Mouse (Mus musculus) bone marrow, adult 2 months (tissue): Measurements from ENCODE around the gene Smarca4. TPM values are rescaled to one million over a fixed set of nuclear protein-coding genes. Genes with fewer than 3 reads are reported as not detected.
"Not testable (repeated sequence)": the region's sequence is repeated elsewhere in the genome, so short reads cannot be mapped to it uniquely, and the experiment has no call there.

ENCODE experiments used
- H3K27ac ChIP-seq: fragments of 200-500 bp; 2 replicates; pipeline ENCODE4 v1.5.1; 2012; ENCODE audit warnings: low read depth, mild to moderate bottlenecking, control low read depth, inconsistent platforms, low read length; ENCODE audit not compliant: control insufficient read depth, poor library complexity, insufficient read depth
- H3K4me1 ChIP-seq: fragments of 200-500 bp; 2 replicates; pipeline ENCODE4 v1.6.1; 2011; ENCODE audit warnings: low read length; ENCODE audit not compliant: control insufficient read depth, insufficient read depth
- H3K4me3 ChIP-seq: fragments of 200-500 bp; replicated peaks from 2 replicates; pipeline ENCODE3; 2011; ENCODE audit warnings: mild to moderate bottlenecking, low read depth, low read length, control low read depth; ENCODE audit not compliant: control insufficient read depth
- CTCF ChIP-seq: fragments of 200-500 bp; IDR thresholded peaks from 2 replicates; pipeline ENCODE4 v1.5.1; 2011; ENCODE audit warnings: low read length, control low read depth; ENCODE audit not compliant: control insufficient read depth, insufficient read depth
- POLR2A ChIP-seq: fragments of 200-500 bp; IDR thresholded peaks from 2 replicates; pipeline ENCODE4 v1.6.1; 2011; ENCODE audit warnings: low read depth, mild to moderate bottlenecking, control low read depth, low read length, borderline replicate concordance; ENCODE audit not compliant: control insufficient read depth
- WGBS: fragments of 180-500 bp; shearing (Covaris S2); methylation state at CpG from one replicate; pipeline ENCODE4 v1.1.7; 2018; 5-methylcytosine and 5-hydroxymethylcytosine counted together
- polyA plus RNA-seq: library from polyadenylated mRNA; stranded (reverse); fragments of >200 nt; gene quantifications from 2 replicates; pipeline ENCODE4 v1.2.4, GENCODE M21; 2011; ENCODE audit warnings: low replicate concordance; ENCODE audit not compliant: missing spikeins, insufficient read depth, insufficient read length

Smarca4 gene
- polyA plus RNA-seq, 1 experiment = 66.3 TPM

GRCm38 (mm10) chr9:21593122-21593721 lies 22.7 kb upstream of the Smarca4 start:
- Histone ChIP-seq H3K27ac (peak overlapping the region; percentile 79), H3K4me3 (peak overlapping the region; percentile 89), H3K4me1 (no peaks in the 10 kb centered on the region)
- TF ChIP-seq POLR2A = no peak
- TF ChIP-seq CTCF = no peak
- under 1% methylated on average over 69 of the region's 69 CpGs for WGBS

DNA sequence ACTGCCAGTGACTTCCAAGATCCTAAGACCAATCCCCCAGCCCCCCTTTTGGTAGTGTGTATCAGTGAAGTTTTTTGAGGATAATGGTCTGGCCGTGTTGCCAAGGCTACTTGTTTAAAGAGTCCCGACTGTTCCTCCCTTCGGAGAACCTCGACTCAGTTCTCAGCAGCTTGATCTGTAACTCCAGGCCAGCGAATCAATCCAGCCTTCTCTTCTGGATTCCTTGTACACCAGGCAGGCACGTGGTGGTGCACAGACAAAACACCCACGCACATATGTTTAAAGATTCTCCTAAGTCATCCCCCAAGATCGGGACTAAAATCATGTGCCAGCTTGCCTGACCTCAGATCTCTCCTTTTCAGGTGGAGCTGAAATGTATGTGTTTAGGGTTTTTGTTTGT lies 21.6 kb upstream of the Smarca4 start:
- 84% methylated on average over 8 of the region's 8 CpGs for WGBS
- H3K27ac ChIP-seq, H3K4me1 ChIP-seq, H3K4me3 ChIP-seq: not testable (repeated sequence)

- TF ChIP-seq POLR2A = no peak
- no peak for TF ChIP-seq CTCF
Observed at GRCm38 (mm10) chr9:21594838-21595237, 21.1 kb upstream of the Smarca4 start.

GRCm38 (mm10) chr9:21598198-21598597 lies 17.8 kb upstream of the Smarca4 start:
- TF ChIP-seq CTCF (peak; percentile 51; the same call in 1 of the 2 replicates), POLR2A (no peak)
- 26% methylated on average over 2 of the region's 2 CpGs for WGBS

More at GRCm38 (mm10) chr9:21594838-21595237, 21.1 kb upstream of the Smarca4 start:
- WGBS = 79% methylated on average over 2 of the region's 2 CpGs
- H3K4me3 ChIP-seq = no peak overlapping the region
- H3K27ac ChIP-seq = no peak overlapping the region
- no peaks in the 10 kb centered on the region for H3K4me1 ChIP-seq

GRCm38 (mm10) chr9:21600186-21600585 lies 15.8 kb upstream of the Smarca4 start:
- TF ChIP-seq POLR2A (no peak), CTCF (no peak)
- 64% methylated on average over 3 of the region's 3 CpGs for WGBS
- H3K27ac ChIP-seq = no peak overlapping the region
- no peak overlapping the region for H3K4me3 ChIP-seq
- H3K4me1 ChIP-seq = no peaks in the 10 kb centered on the region

More at GRCm38 (mm10) chr9:21598198-21598597, 17.8 kb upstream of the Smarca4 start:
- Histone ChIP-seq H3K4me1 (no peaks in the 10 kb centered on the region), H3K4me3 (no peak overlapping the region), H3K27ac (no peak overlapping the region)

GRCm38 (mm10) chr9:21601073-21601472 lies 14.9 kb upstream of the Smarca4 start:
- H3K27ac ChIP-seq = no peak overlapping the region
- H3K4me1 ChIP-seq = no peaks in the 10 kb centered on the region
- no peak overlapping the region for H3K4me3 ChIP-seq
- WGBS = 71% methylated on average over 2 of the region's 2 CpGs
- TF ChIP-seq POLR2A = no peak

DNA sequence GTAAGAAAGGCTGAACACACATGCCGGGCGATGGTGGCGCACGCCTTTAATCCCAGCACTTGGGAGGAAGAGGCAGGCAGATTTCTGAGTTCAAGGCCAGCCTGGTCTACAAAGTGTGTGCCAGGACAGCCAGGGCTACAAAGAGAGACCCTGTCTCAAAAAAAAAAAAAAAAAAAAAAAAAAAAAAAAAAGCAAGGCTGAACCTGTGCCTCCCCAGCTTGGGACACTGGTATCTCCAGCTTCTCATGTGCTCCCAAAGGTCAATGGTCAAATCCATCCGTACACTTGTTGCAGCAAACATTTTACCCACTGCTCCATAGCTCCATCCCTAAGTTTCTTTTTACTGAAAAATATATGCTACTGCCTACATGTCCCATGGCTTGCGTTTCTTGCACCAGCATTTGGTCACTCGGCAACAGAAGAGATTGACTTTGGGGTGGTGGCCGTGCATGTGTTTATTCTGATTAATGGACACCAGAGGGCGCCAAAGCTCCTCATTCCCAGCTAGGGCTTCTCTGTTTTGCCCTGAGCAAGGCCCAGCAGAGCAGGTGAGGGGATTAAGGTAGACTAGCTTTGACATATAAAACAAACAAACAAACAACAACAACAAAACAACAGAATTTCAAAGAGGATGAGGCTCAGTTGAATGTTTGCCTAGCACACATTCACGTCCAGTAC lies 14.1 kb upstream of the Smarca4 start:
- H3K27ac ChIP-seq = no peak overlapping the region
- no peak overlapping the region for H3K4me3 ChIP-seq
- TF ChIP-seq CTCF (peak; percentile 85), POLR2A (no peak)
- WGBS = 50% methylated on average over 10 of the region's 10 CpGs
- peaks cover 2% of the 10 kb centered on the region; the same call in 1 of the 2 replicates for H3K4me1 ChIP-seq

DNA sequence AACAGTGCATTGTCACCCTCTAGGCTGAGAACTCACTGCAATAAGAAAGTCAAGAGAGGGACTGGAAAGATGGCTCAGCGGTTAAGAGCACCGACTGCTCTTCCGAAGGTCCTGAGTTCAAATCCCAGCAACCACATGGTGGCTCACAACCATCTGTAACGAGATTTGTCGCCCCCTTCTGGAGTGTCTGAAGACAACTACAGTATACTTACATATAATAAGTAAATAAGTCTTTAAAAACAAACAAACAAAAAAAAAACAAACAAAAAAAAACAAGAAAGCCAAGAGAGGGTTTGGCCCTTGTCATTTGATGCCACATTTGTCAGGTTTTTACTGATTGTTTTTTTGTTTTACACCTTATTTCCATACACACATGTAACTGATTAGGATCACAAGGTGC lies 11.8 kb upstream of the Smarca4 start:
- H3K4me3 ChIP-seq = no peak overlapping the region
- no peak overlapping the region for H3K27ac ChIP-seq
- 82% methylated on average over 5 of the region's 5 CpGs for WGBS
- peaks cover 3% of the 10 kb centered on the region for H3K4me1 ChIP-seq
- TF ChIP-seq POLR2A (no peak), CTCF (no peak)
